Mouse (Mus musculus) stomach, embryonic 15.5 days (tissue): ENCODE measurements around the gene Aimp1. TPM values are rescaled to one million over a fixed set of nuclear protein-coding genes. Genes with fewer than 3 reads are reported as not detected.

Source experiments
- ATAC-seq: fragments of 200-750 bp; cut with Nextera tagmentation; 2 replicates; pipeline ENCODE4 v1.8.0; 2017; ENCODE audit warnings: low read depth, moderate number of reproducible peaks, moderate TSS enrichment; ENCODE audit not compliant: insufficient read depth, low FRiP score
- H3K27ac ChIP-seq: fragments of 300-500 bp; sonication (generic); 2 replicates; pipeline ENCODE4 v1.5.1; 2015; ENCODE audit warnings: mild to moderate bottlenecking, inconsistent platforms
- H3K27me3 ChIP-seq: fragments of 300-500 bp; sonication (generic); replicated peaks from 2 replicates; pipeline ENCODE4 v1.6.1; 2015; ENCODE audit warnings: inconsistent platforms
- H3K36me3 ChIP-seq: fragments of 300-500 bp; sonication (generic); 2 replicates; pipeline ENCODE4 v1.6.1; 2015; ENCODE audit warnings: inconsistent platforms
- H3K4me1 ChIP-seq: fragments of 300-500 bp; sonication (generic); 2 replicates; pipeline ENCODE4 v1.6.1; 2015; ENCODE audit warnings: inconsistent platforms
- H3K4me2 ChIP-seq: fragments of 300-500 bp; sonication (generic); 2 replicates; pipeline ENCODE4 v1.6.1; 2015; ENCODE audit warnings: mild to moderate bottlenecking, inconsistent platforms
- H3K4me3 ChIP-seq: fragments of 300-500 bp; sonication (generic); replicated peaks from 2 replicates; pipeline ENCODE4 v1.5.1; 2015; ENCODE audit warnings: inconsistent platforms
- H3K9ac ChIP-seq: fragments of 300-500 bp; sonication (generic); 2 replicates; pipeline ENCODE4 v1.6.1; 2015; ENCODE audit warnings: inconsistent platforms
- H3K9me3 ChIP-seq: fragments of 300-500 bp; sonication (generic); 2 replicates; pipeline ENCODE4 v1.6.1; 2016; ENCODE audit warnings: inconsistent platforms
- WGBS: fragments of 180-500 bp; shearing (Covaris S2); methylation state at CpG from one replicate; pipeline ENCODE4 v1.1.7; 2015; 5-methylcytosine and 5-hydroxymethylcytosine counted together
- polyA plus RNA-seq: library from polyadenylated mRNA; unstranded; fragments of >200 nt; fragmentation: Nextera tagmentation; extraction: Ambion mirVana; gene quantifications from 2 replicates; pipeline ENCODE4 v1.2.1, GENCODE M21; 2015

Aimp1 gene
- polyA plus RNA-seq, 1 experiment from 2014 or later: 72.5 TPM

DNA sequence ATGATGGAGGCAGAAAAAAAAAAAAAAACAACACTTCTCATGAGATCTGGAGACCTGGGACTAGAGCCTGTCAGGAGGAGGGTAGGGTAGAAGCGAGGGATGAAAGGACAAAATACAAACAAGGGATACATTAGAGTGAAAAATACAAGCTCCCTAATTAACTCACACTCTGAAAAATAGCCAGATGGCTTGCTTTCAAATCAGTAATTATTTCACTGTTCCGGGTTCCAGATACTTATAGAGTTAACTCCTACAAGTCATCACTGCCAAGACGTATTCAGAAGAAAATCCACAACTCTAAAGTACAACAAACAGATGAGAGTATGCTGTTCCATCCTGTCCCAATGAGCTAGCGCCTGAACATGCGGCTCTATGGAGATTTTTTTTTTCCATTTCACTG lies 34.0 kb downstream of the Aimp1 start:
- no peak for ATAC-seq
- Histone ChIP-seq H3K4me2 (no peak overlapping the region), H3K4me3 (no peak overlapping the region), H3K36me3 (no peaks in the 10 kb centered on the region), H3K4me1 (no peaks in the 10 kb centered on the region), H3K27me3 (no peaks in the 10 kb centered on the region), H3K27ac (no peak overlapping the region), H3K9ac (no peak overlapping the region), H3K9me3 (no peaks in the 10 kb centered on the region)
- 67% methylated on average over 5 of the region's 5 CpGs for WGBS

DNA sequence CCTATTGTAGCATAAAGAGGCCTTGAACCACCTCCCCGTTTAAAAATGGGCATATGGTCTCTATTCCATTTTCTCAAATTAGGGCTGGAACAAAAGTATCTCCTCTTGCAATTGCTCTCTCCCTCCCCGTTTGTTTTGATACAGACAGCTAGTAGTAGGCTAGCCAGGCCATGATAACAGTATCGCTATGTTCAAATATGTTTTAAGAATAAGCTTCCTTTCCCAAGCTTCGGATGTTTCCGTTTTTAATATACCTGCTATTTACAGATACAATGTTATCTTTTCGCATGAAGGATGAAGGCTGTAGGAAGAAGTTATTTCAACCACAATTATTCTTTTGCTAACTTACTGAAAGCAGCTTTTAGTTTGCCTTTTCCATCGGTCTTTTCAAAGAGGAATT lies 34.8 kb downstream of the Aimp1 start:
- Histone ChIP-seq H3K36me3 (no peaks in the 10 kb centered on the region), H3K9ac (no peak overlapping the region), H3K9me3 (no peaks in the 10 kb centered on the region), H3K4me3 (no peak overlapping the region), H3K4me2 (no peak overlapping the region), H3K27ac (no peak overlapping the region), H3K4me1 (no peaks in the 10 kb centered on the region), H3K27me3 (no peaks in the 10 kb centered on the region)
- WGBS: 73% methylated on average over 7 of the region's 7 CpGs
- no peak for ATAC-seq

DNA sequence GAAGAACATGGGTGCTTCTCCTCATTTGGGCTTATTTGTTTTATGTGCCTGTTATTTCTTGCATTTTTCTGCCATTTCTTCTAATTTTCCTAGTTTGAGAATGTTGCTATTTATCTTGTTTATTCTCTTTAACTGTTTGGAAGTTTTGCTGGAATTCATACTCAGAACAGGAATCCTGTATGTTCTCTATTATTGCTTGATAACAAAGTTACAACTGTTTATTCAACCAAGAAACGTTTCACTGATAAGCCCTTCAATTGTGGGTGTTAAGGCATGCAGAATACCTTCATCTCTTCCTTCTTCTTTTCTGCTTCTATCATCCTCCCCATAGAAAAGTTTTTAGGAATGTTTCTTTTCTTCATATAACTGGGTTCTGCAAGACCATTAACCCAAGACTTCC lies 37.4 kb downstream of the Aimp1 start:
- H3K27ac ChIP-seq: no peak overlapping the region
- no peaks in the 10 kb centered on the region for H3K27me3 ChIP-seq
- ATAC-seq: no peak
- H3K4me2 ChIP-seq: no peak overlapping the region
- 31% methylated on average over 1 of the region's 1 CpGs for WGBS
- no peaks in the 10 kb centered on the region for H3K9me3 ChIP-seq
- no peaks in the 10 kb centered on the region for H3K4me1 ChIP-seq
- no peaks in the 10 kb centered on the region for H3K36me3 ChIP-seq
- no peak overlapping the region for H3K9ac ChIP-seq
- no peak overlapping the region for H3K4me3 ChIP-seq

DNA sequence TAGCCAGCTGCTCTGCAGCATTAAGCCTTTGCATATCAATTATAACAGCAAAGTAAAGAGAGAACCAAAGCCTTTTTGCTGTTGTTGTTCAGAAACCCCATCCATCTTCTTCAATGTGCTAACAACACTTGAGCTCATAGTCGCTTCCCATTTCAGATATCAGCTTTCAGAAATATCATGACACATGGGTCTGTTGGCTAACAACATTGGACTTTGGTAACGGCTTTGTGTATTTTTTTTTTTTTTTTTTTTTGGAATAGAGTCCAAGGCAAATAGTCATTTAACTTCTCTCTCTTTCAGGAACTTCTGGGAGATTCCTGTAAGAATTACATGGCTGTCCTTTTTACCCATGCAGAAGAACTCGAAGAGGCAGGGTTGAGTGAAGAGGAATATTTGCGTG lies 40.1 kb downstream of the Aimp1 start:
- H3K9ac ChIP-seq: no peak overlapping the region
- no peaks in the 10 kb centered on the region for H3K4me1 ChIP-seq
- H3K27me3 ChIP-seq: no peaks in the 10 kb centered on the region
- no peaks in the 10 kb centered on the region for H3K36me3 ChIP-seq
- 64% methylated on average over 4 of the region's 4 CpGs for WGBS
- no peaks in the 10 kb centered on the region for H3K9me3 ChIP-seq
- no peak overlapping the region for H3K4me2 ChIP-seq
- H3K4me3 ChIP-seq: no peak overlapping the region
- no peak for ATAC-seq
- H3K27ac ChIP-seq: no peak overlapping the region

DNA sequence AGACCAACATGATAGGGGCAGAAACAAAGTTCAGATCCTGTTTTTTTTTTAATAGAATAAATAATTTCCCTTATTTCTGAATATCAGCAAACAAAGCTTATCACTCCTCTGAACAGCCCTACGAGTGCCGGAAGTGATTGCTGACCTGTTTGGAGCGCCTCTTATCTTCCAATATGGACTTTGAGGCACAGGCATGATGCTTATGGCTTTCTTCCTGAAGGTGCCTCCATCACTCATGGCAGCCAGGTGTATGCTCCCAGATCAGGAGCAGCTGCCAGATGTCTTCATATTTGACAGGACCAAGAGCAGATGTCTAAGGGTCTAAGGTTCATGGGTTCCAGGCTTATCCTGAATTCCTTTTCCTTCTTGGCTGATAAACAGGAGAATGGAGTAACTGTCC lies 47.1 kb downstream of the Aimp1 start:
- Histone ChIP-seq H3K27ac (no peak overlapping the region), H3K4me2 (no peak overlapping the region), H3K9me3 (no peaks in the 10 kb centered on the region), H3K27me3 (no peaks in the 10 kb centered on the region), H3K4me3 (no peak overlapping the region), H3K36me3 (no peaks in the 10 kb centered on the region), H3K4me1 (no peaks in the 10 kb centered on the region), H3K9ac (no peak overlapping the region)
- ATAC-seq: no peak
- WGBS: 62% methylated on average over 3 of the region's 3 CpGs

DNA sequence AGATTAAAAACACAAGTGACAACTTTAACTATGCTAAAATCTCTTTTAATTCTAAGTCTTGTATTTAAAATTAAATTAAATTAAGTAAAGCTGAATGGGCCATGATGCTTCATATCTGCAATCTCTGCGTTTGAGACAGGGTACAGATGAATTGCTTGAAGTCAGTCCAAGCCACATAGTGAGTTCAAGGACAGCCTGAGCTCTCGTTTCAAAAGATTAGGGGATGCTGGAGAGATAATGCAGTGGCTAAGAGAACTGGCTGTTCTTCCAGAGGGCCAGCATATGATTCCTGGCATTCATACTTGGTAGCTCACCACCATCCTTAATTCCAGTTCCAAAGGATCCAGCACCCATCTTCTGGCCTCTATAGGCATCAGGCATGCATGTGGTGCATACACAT lies 50.9 kb downstream of the Aimp1 start:
- Histone ChIP-seq H3K9me3 (no peaks in the 10 kb centered on the region), H3K36me3 (no peaks in the 10 kb centered on the region), H3K4me1 (no peaks in the 10 kb centered on the region), H3K4me2 (no peak overlapping the region), H3K27me3 (no peaks in the 10 kb centered on the region), H3K27ac (no peak overlapping the region), H3K4me3 (no peak overlapping the region), H3K9ac (no peak overlapping the region)
- ATAC-seq: no peak
- 67% methylated on average over 2 of the region's 2 CpGs for WGBS

DNA sequence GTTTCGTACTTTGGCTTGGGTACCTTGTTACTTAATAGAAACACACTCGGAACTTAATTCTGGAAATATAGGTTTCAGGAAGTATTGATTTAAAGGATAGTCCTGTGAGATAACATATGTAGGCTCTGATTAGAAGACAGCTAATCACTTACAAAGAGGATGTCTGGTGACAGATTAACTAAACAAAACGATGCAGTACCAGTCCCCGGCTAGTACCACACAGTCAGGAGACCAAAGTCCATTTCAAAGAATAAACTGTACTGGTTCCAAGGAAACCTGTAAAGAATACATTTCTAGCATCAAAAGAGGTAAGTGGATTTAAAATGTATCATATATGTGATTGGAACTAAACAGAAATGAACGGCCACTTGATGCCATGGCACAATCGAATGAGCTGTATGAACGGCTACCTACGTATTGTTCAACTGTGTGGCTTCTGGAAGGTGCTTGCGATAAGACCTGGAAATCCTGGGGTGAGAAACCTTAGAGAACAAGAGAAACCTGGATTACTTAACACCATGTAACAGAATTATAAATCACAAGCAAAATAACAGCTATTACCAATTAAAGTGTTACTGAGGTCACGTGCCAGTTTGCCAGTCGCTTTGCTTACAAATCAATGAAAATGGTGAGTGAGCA lies 54.5 kb downstream of the Aimp1 start, which contains the start of gene Gimd1:
Gimd1 (plus strand) TSS at position 220 of the 639 bp plus-strand sequence.
- Histone ChIP-seq H3K9ac (no peak within 1 kb of the TSS), H3K4me2 (no peak within 1 kb of the TSS), H3K9me3 (no peaks in the 10 kb centered on the region), H3K27me3 (no peaks in the 10 kb centered on the region), H3K4me3 (no peak within 1 kb of the TSS), H3K4me1 (no peaks in the 10 kb centered on the region), H3K27ac (no peak within 1 kb of the TSS), H3K36me3 (no peaks in the 10 kb centered on the region)
- 74% methylated on average over 11 of the region's 11 CpGs for WGBS
- no peak; the same call in 1 of the 2 replicates for ATAC-seq

DNA sequence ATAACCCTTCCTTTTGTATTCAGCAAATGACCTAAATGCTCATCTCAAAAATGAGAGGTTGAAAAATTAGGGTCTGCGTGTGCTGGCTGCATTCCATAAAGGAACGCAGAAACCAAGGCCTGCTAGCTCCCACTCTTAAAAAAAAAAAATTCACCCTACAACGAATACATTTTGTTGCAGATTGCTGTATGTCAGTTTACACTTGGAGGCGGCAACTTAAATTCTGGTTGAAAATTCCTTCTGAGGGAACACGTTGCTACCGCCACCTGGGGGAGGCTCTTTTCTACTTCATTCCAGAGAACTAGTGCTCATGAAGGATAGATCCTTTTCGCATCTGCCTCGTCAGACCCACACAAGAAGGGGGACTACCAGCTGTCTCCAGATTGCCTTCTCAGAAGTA lies 55.4 kb downstream of the Aimp1 start:
- ATAC-seq: no peak
- Histone ChIP-seq H3K4me2 (no peak overlapping the region), H3K4me3 (no peak overlapping the region), H3K27ac (no peak overlapping the region), H3K4me1 (no peaks in the 10 kb centered on the region), H3K27me3 (no peaks in the 10 kb centered on the region), H3K36me3 (no peaks in the 10 kb centered on the region), H3K9me3 (no peaks in the 10 kb centered on the region), H3K9ac (no peak overlapping the region)
- WGBS: 25% methylated on average over 8 of the region's 8 CpGs

Other genes starting within 250 kb of the Aimp1 start
- 3.9 TPM in 2 replicates for gene Gimd1, start 54.5 kb downstream of the Aimp1 start, polyA plus RNA-seq
- gene Tbck, start 226 bp downstream of the Aimp1 start, polyA plus RNA-seq: 19.7 and 20.6 TPM in 2 replicates